Mouse (Mus musculus) lung, adult 2 months (tissue): ENCODE data around the gene Prss32.
A peak's percentile ranks its signal among the peaks of the same experiment; 100 is the strongest.

Experiments
- CTCF ChIP-seq: fragments of 200-500 bp; IDR thresholded peaks from 2 replicates; pipeline ENCODE4 v1.5.1; 2011; ENCODE audit warnings: mild to moderate bottlenecking, low read length, control low read depth; ENCODE audit not compliant: insufficient read depth
- POLR2A ChIP-seq: fragments of 200-500 bp; IDR thresholded peaks from 2 replicates; pipeline ENCODE4 v1.6.1; 2011; ENCODE audit warnings: low read depth, mild to moderate bottlenecking, control low read depth, low read length, borderline replicate concordance; ENCODE audit errors: extremely low read depth

DNA sequence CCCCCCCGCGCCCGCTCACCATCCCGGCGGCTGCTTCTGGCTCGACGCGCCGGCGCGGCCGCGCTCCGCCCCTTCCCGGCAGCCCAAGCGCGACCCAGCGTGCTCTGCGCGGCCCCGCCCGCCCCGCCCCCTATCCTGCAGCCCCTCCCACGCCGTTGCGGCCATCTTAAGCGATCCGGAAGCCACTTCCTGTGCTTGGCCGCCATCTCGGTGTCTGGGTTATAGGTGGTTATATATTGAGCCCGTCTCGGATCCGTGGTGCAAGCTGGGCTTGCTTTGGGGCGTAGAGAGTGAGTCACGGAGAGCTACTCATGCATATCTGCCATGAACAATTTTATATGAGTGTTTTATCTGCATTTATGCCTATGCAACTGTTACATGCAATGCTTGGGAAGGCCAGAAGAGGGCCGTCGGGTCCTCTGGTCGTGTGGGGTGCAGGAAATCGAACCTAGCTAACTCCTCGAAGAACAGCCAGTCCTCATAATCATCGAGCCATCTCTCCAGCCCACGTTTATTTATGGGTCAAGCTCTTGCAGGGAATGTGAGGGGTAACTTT lies 14.5 kb upstream of the Prss32 start, which contains the start of gene Elob:
- TF ChIP-seq CTCF (peak; percentile 56), POLR2A (peak; percentile 67; the same call in 1 of the 2 replicates)
